9 mouse cellular contexts compared by ENCODE assay signal in the genomic region with DNA sequence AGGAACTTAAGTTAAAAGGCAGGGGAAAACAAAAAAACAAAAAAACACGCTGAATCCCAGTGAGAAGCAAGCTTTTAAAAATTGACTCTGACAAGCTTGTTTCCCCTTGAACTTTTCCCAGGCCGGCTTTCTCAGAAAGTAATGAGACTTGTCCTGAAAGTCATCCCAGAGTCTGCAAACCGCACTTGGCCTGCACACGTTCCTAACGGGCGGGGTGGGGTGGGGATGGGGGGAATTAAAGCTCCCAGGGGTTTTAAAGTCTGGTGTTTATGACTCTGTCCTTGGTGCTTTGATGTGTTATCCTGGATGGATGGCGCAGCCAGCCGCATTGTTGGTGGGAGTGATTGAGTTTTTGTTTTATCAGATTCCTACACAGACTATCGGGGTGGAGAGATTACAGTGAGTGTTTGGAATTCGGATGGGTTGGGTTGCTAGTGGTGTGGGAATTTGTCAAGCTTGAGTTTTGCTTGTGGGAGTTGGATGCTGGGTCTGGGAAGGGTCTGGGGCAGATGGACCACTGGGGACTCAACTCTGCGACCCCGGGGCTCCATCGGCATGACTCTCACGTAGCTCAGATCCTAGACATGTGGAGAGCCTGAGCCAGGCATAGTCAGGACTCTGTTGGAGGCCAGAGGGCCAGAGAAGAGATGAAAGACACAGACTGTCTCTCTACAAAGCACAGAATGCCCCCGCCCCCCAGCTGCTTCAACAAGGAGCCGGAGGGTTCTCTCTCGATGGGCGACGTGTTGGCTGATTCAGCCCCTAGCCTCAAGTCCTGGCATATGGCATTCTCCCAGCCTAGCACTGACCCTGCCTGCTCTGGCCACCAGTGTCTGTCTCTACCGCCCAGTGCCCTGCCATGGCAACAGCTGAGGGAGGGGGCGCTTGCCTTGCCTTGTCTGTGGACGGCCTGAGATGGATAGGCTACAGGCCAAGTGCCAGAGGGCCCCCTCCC.
A peak's percentile ranks its signal among the peaks of the same experiment; 100 is the strongest.
DNase-seq lines count a peak whose midpoint lies in the region; ATAC-seq and TF ChIP-seq lines count a peak whose summit lies in the region.
"Had no signal": no experiment of that assay in that cellular context is flagged by ENCODE, and none has a peak within 500 bp of the region (broad histone marks: within the 10 kb centered on the region; RNA-seq: fewer than 3 reads in every experiment).

No protein-coding gene starts in this region.

- peaks cover 5% of the 10 kb centered on the region for H3K4me1 ChIP-seq in forebrain, postnatal 0 days (ENCODE audit: insufficient read depth)
- peaks cover 19% of the 10 kb centered on the region for H3K4me1 ChIP-seq in limb, embryonic 12.5 days (replicated peaks)
- peaks cover 8% of the 10 kb centered on the region; the same call in 1 of the 2 replicates for H3K4me1 ChIP-seq in neural tube, embryonic 14.5 days (ENCODE audit: control insufficient read depth, insufficient read depth, low read length)
- H3K4me1 ChIP-seq in liver, postnatal 0 days (ENCODE audit: insufficient read depth): no peaks in the 10 kb centered on the region

- no peak overlapping the region for H3K4me3 ChIP-seq in forebrain, postnatal 0 days (ENCODE audit: low read depth, low read length)
- H3K4me3 ChIP-seq in limb, embryonic 12.5 days (replicated peaks): no peak overlapping the region
- no peak overlapping the region for H3K4me3 ChIP-seq in neural tube, embryonic 14.5 days (ENCODE audit: low read depth, low read length)
- H3K4me3 ChIP-seq in liver, postnatal 0 days (ENCODE audit: low read depth, low read length): no peak overlapping the region

- no peak overlapping the region for H3K4me2 ChIP-seq in forebrain, postnatal 0 days (ENCODE audit: low read depth)
- H3K4me2 ChIP-seq in limb, embryonic 12.5 days: peak overlapping the region; percentile 32
- no peak overlapping the region for H3K4me2 ChIP-seq in neural tube, embryonic 14.5 days (ENCODE audit: low read depth, low read length)
- no peak overlapping the region for H3K4me2 ChIP-seq in liver, postnatal 0 days (ENCODE audit: low read depth, low read length)

- no peaks in the 10 kb centered on the region for H3K36me3 ChIP-seq in forebrain, postnatal 0 days (ENCODE audit: insufficient read depth)
- no peaks in the 10 kb centered on the region for H3K36me3 ChIP-seq in limb, embryonic 12.5 days
- H3K36me3 ChIP-seq in neural tube, embryonic 14.5 days (ENCODE audit: control insufficient read depth, insufficient read depth, low read length): no peaks in the 10 kb centered on the region
- H3K36me3 ChIP-seq in liver, postnatal 0 days (replicated peaks; ENCODE audit: insufficient read depth, low read length): no peaks in the 10 kb centered on the region

- intact Hi-C loops in left cerebral cortex, postnatal 4 days (cut with DNase I): loop anchor here (10.0 kb wide), 1 partner anchor 134 kb away; no protein-coding TSS in a partner anchor

- peak; percentile 84 for ATAC-seq in forebrain, postnatal 0 days
- 0 out of 2 replicates have a peak, but pooled peaks have one; percentile 26 for ATAC-seq in limb, embryonic 12.5 days (ENCODE audit: insufficient number of reproducible peaks, insufficient read depth, low FRiP score, low TSS enrichment, low read depth)
- peak; percentile 92 for ATAC-seq in neural tube, embryonic 14.5 days (ENCODE audit: low read depth)
- no peak for ATAC-seq in liver, postnatal 0 days
- ATAC-seq: Patski had no signal

- peak; percentile 88 for DNase-seq in left cerebral cortex, postnatal 4 days
- DNase-seq in left cerebral cortex, adult 18-20 months (ENCODE audit: low spot score in 2 of 2): no peak
- DNase-seq in cerebellum, adult 18-20 months: peak; percentile 28 to 45
- peak; percentile 27 for DNase-seq in forebrain, postnatal 0 days
- DNase-seq in liver, postnatal 0 days: no peak
- no peak for DNase-seq in adipocyte (ENCODE audit: low spot score)

- H3K9me3 ChIP-seq in forebrain, postnatal 0 days (ENCODE audit: low read length): no peaks in the 10 kb centered on the region
- H3K9me3 ChIP-seq in limb, embryonic 12.5 days: no peaks in the 10 kb centered on the region
- no peaks in the 10 kb centered on the region for H3K9me3 ChIP-seq in neural tube, embryonic 14.5 days (ENCODE audit: control insufficient read depth, low read length)
- no peaks in the 10 kb centered on the region for H3K9me3 ChIP-seq in liver, postnatal 0 days (ENCODE audit: low read length)

- H3K9ac ChIP-seq in forebrain, postnatal 0 days: no peak overlapping the region
- no peak overlapping the region for H3K9ac ChIP-seq in limb, embryonic 12.5 days (replicated peaks)
- no peak overlapping the region for H3K9ac ChIP-seq in neural tube, embryonic 14.5 days (replicated peaks; ENCODE audit: low read depth, low read length)
- no peak overlapping the region for H3K9ac ChIP-seq in liver, postnatal 0 days (replicated peaks)

- TF ChIP-seq EP300 in liver, postnatal 0 days (IDR thresholded peaks at IDR 0.05; ENCODE audit: low read depth): no peak

- no peak for TF ChIP-seq CTCF in forebrain, postnatal 0 days (IDR thresholded peaks at IDR 0.05; ENCODE audit: low read depth)
- no peak for TF ChIP-seq CTCF in liver, postnatal 0 days (IDR thresholded peaks at IDR 0.05; ENCODE audit: low read depth)

- WGBS in forebrain, postnatal 0 days: 39% methylated on average over 22 of the region's 22 CpGs
- 10% methylated on average over 22 of the region's 22 CpGs for WGBS in limb, embryonic 12.5 days
- 5% methylated on average over 22 of the region's 22 CpGs for WGBS in neural tube, embryonic 14.5 days
- WGBS in liver, postnatal 0 days (ENCODE audit: insufficient replicate concordance): 35% methylated on average over 22 of the region's 22 CpGs

- peak overlapping the region; percentile 59; the same call in 1 of the 2 replicates for H3K27ac ChIP-seq in forebrain, postnatal 0 days (ENCODE audit: low read depth, low read length)
- H3K27ac ChIP-seq in limb, embryonic 12.5 days: peak overlapping the region; percentile 53; the same call in 1 of the 2 replicates
- H3K27ac ChIP-seq in neural tube, embryonic 14.5 days (ENCODE audit: low read depth, low read length): peak overlapping the region; percentile 69; the same call in 1 of the 2 replicates
- no peak overlapping the region for H3K27ac ChIP-seq in liver, postnatal 0 days (ENCODE audit: low read depth)

- no peaks in the 10 kb centered on the region for H3K27me3 ChIP-seq in forebrain, postnatal 0 days (ENCODE audit: insufficient read depth, low read length)
- H3K27me3 ChIP-seq in limb, embryonic 12.5 days: peaks cover 28% of the 10 kb centered on the region
- no peaks in the 10 kb centered on the region for H3K27me3 ChIP-seq in neural tube, embryonic 14.5 days (ENCODE audit: control insufficient read depth, insufficient read depth, low read length)
- H3K27me3 ChIP-seq in liver, postnatal 0 days (ENCODE audit: insufficient read depth, low read length): 0 out of 2 replicates have a peak, but pooled peaks cover 5% of the 10 kb centered on the region

Comparison
In these comparisons a context has a peak if more than half of its experiments do, and no peak if none do; other contexts are left out.
1. DNase-seq: peak in left cerebral cortex, postnatal 4 days (single experiment), cerebellum, adult 18-20 months (2 of 2) and forebrain, postnatal 0 days (single experiment); none in left cerebral cortex, adult 18-20 months (0 of 2), liver, postnatal 0 days (single experiment) and adipocyte (single experiment).